Mouse (Mus musculus) cerebellum, adult 2 months (tissue): ENCODE measurements around the gene Pla2g10. TPM values are rescaled to one million over a fixed set of nuclear protein-coding genes. Genes with fewer than 3 reads are reported as not detected.
"Not testable (repeated sequence)": the region's sequence is repeated elsewhere in the genome, so short reads cannot be mapped to it uniquely, and the experiment has no call there.

Experiments
- DNase-seq, 2 experiments: peaks; one replicate each; pipeline ENCODE4 v3.0.0; 2021
- H3K27ac ChIP-seq: fragments of 200-500 bp; 2 replicates; pipeline ENCODE4 v1.5.1; 2012; ENCODE audit warnings: low read length, control low read depth, inconsistent platforms; ENCODE audit not compliant: insufficient read depth
- H3K27me3 ChIP-seq: fragments of 200-500 bp; 2 replicates; pipeline ENCODE4 v1.6.1; 2012; ENCODE audit warnings: inconsistent platforms, mild to moderate bottlenecking, low read length, moderate library complexity; ENCODE audit not compliant: control insufficient read depth, insufficient read depth
- H3K4me1 ChIP-seq: fragments of 200-500 bp; 2 replicates; pipeline ENCODE4 v1.6.1; 2011; ENCODE audit warnings: low read length; ENCODE audit not compliant: control insufficient read depth, insufficient read depth
- H3K4me3 ChIP-seq: fragments of 200-500 bp; replicated peaks from 2 replicates; pipeline ENCODE3; 2011; ENCODE audit warnings: mild to moderate bottlenecking, low read depth, low read length, control low read depth; ENCODE audit not compliant: insufficient read depth
- CTCF ChIP-seq: fragments of 200-500 bp; IDR thresholded peaks from 2 replicates; pipeline ENCODE4 v1.5.1; 2011; ENCODE audit warnings: low read depth, mild to moderate bottlenecking, control low read depth, low read length, moderate library complexity, borderline replicate concordance; ENCODE audit not compliant: insufficient read depth
- POLR2A ChIP-seq: fragments of 200-500 bp; IDR thresholded peaks from 2 replicates; pipeline ENCODE4 v1.6.1; 2011; ENCODE audit warnings: low read length, control low read depth, borderline replicate concordance; ENCODE audit not compliant: insufficient read depth
- WGBS: fragments of 180-500 bp; shearing (Covaris S2); methylation state at CpG from one replicate; pipeline ENCODE4 v1.1.7; 2018; 5-methylcytosine and 5-hydroxymethylcytosine counted together
- polyA plus RNA-seq: library from polyadenylated mRNA; depleted of rRNA; stranded (reverse); fragments of >200 nt; gene quantifications from 2 replicates; pipeline ENCODE4 v1.2.3, GENCODE M21; 2012; rRNA removed

The Pla2g10 gene
- polyA plus RNA-seq = not detected in 2 replicates

DNA sequence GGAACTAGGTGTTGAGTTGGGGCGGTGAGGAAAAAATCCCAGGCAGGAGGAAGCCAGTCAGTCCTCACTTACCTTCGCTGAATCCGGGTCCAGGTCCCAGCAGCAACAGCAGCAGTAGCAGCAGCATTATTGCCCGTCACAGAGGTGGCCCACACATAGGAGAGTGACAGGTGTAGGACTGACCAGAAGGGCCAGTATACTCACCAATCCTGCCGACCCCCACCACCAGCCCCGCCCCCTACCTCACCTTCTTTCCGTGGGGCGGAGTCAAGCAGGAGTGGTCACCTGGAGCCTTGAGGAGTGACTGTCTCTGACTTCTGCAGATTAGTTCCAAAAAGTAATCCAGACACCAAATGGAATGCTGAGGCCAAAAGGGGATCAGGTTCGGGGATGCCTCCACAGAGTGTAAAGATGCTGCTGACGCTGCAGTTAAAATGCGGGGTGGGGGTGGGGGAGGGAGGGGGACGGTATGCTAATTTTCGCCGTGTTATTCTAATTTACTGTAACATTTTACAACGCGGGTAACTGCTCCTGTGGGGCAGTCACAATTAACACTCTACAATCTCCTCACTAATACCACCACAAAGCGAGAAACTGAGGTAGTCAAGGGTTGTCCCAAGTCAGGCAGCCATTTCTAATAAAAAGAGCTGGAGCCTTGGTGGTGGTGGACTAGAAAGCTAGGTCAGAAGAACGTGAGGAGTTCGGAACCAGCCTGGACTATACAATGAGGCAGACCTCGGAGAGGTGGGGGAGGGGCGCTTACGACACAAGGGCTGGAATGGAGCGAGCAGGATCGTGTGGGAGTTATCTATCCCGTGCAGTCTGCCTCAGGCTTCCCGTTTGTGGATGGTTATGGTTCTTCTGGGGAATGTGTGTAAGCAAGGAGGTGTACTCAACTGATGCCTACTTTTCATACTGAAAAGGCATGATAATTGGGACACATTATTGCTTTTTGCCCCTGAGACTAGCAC lies at the start of gene Pla2g10:
Pla2g10 (minus strand) TSS at position 699 of the 971 bp plus-strand sequence.
- TF ChIP-seq CTCF (no peak), POLR2A (no peak)
- WGBS = 16% methylated on average over 26 of the region's 26 CpGs
- no peak for DNase-seq
- no peak within 1 kb of the TSS for H3K27ac ChIP-seq
- H3K4me3 ChIP-seq = no peak within 1 kb of the TSS
- no peaks in the 10 kb centered on the region for H3K27me3 ChIP-seq
- no peaks in the 10 kb centered on the region for H3K4me1 ChIP-seq

DNA sequence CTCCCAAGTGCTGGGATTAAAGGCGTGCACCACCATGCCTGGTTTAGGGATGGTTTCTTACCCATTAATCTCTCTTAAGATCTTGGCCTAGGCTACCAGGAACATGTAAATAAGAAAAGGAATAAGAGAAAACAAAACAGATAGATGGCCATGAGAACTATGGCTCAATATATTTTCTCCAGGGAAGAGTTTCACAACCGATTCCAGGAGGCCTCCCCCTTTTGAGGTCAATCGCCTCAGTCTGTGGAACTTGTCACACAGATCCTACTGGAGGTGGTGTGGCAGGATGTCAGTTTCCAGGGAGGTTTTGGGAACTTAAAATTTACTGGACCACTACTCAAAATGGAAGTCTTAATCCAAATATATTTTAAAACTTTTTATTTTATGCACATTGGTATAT lies 43.9 kb upstream of the Pla2g10 start:
- not testable (repeated sequence) for H3K4me3 ChIP-seq, H3K27me3 ChIP-seq, DNase-seq, H3K27ac ChIP-seq, H3K4me1 ChIP-seq
- WGBS = 88% methylated on average over 3 of the region's 3 CpGs

DNA sequence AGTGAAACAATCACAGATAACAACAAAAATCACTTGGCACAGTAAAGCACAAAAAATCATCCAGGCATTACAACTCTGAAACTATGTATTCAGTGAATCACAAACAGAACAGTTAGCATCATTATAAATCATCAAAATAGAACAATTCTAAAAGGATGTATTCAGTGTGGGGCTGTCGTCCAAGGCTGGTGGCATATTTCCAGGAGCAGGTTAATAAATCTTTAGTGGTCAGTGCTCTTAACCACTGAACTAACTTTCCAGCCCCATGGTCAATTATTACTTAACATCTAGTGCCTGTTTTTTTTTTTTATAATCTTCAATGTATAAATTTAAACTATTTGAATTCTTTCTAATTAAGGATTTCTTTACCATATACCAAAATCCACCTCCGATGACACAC lies 43.2 kb upstream of the Pla2g10 start:
- not testable (repeated sequence) for DNase-seq, H3K4me3 ChIP-seq, H3K4me1 ChIP-seq, H3K27ac ChIP-seq, H3K27me3 ChIP-seq
- 71% methylated on average over 2 of the region's 2 CpGs for WGBS

DNA sequence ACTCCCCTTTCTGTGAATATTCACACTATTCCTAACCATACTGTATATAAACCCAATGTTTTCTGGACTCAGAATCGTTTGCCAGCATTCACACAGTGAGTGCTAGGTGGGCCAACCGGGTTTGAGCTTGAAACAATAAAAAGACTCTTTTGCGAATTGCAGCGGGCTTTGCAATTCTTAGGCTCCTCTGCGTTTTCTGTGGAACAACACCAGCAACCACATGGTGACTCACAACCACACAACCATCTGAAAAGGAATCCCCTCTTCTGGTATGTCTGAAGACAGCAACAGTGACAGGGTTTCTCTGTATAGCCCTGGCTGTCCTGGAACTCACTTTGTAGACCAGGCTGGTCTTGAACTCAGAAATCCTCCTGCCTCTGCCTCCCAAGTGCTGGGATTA lies 41.3 kb upstream of the Pla2g10 start:
- H3K4me3 ChIP-seq, H3K27ac ChIP-seq, DNase-seq, H3K4me1 ChIP-seq, H3K27me3 ChIP-seq: not testable (repeated sequence)
- WGBS = 78% methylated on average over 5 of the region's 5 CpGs

DNA sequence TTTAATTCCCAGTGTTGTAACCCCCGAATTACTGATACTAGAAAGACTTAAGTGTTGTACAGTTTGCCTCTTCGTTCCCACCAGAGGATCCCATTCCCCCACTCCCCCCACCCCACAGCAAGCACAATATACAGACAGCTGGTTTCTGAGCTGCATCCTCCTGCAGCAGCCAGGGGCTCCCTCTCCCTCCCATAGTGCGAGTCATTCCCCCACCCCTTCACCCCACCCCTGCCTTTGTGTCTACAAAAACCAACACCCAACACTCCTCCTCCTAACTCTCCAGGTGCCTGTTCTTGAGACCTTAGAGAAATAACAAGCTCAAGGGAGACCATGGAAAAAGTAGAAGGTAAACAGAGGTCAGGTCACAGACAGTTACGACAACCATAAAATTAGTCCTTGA lies 40.8 kb upstream of the Pla2g10 start:
- not testable (repeated sequence) for H3K4me1 ChIP-seq, H3K4me3 ChIP-seq, H3K27me3 ChIP-seq, DNase-seq, H3K27ac ChIP-seq
- 72% methylated on average over 4 of the region's 4 CpGs for WGBS

DNA sequence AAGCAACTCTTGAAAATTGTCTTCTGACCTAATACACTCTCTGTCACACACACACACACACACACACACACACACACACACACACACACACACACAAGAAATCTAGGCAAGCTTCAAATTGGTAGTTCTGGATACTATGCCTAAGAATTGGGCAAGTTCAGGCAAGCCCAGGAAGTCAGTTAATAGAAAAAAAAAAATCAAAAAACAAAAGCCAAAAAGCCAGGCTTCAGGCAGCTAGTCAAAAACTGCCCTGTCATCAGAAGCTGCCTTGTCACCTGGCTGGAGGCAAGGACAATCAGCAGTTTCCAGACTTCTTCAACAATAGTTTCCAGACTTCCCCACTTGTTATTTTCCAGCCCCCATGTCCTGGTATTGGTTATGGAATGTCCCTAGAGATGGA lies 35.6 kb upstream of the Pla2g10 start:
- TF ChIP-seq POLR2A = no peak
- no peak for TF ChIP-seq CTCF
- H3K27me3 ChIP-seq = no peaks in the 10 kb centered on the region
- no peaks in the 10 kb centered on the region for H3K4me1 ChIP-seq
- no peak overlapping the region for H3K27ac ChIP-seq
- no peak for DNase-seq
- H3K4me3 ChIP-seq = no peak overlapping the region

DNA sequence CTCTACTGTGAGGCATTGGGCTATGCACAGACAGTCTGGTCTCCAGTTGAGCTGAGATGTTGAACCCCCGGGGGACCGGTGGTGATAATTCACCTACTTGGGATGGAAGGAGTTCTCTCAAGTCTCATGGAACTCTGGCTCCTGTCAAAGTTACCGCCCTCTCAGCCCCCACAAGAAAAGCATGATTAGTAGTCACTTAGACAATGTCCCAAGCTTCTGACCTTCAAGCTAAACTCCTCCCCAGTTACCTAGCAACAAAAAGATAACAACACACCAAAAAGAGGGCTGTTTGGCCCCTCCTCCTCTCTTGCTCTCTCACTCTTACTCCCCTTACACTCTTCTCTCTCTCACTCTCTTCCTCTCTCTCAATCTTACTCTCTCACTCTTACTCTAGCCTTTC lies 33.7 kb upstream of the Pla2g10 start:
- H3K27me3 ChIP-seq = no peaks in the 10 kb centered on the region
- H3K27ac ChIP-seq = no peak overlapping the region
- no peaks in the 10 kb centered on the region for H3K4me1 ChIP-seq
- no peak for DNase-seq
- no peak overlapping the region for H3K4me3 ChIP-seq
- WGBS = 86% methylated on average over 3 of the region's 3 CpGs
- TF ChIP-seq POLR2A = no peak
- TF ChIP-seq CTCF = no peak

DNA sequence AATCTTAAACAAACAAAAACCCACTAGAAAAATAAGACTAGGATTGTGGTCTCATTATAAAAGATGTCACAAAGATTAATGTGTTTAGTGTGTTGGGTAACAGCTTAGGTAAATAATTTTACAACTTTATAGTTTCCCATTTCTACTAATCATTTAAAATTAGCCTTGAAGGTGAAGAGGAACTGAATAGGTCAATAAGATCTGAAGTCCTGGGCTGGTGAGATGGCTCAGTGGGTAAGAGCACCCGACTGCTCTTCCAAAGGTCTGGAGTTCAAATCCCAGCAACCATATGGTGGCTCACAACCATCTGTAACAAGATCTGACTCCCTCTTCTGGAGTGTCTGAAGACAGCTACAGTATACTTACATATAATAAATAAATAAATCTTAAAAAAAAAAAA lies 32.0 kb upstream of the Pla2g10 start:
- H3K27me3 ChIP-seq, H3K4me1 ChIP-seq, H3K4me3 ChIP-seq, DNase-seq, H3K27ac ChIP-seq: not testable (repeated sequence)
- 81% methylated on average over 1 of the region's 1 CpGs for WGBS

DNA sequence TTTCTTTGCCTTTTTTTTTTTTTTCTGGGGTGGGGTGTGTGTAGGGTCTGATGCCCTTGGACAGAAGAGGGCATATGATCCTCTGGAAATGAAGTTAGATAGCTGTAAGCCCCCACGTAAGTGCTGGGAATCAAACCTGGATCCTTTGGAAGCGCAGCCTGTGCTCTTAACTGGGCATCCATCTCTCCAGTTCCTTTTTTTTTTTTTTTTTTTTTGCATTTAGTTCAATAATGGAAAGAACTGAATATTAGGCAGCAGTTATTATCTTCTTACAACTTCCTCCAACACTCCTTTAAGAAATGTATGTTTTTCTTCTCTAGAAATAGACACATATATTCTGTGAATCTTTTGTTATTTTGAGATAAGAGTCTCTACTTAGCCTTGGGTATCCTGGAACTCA lies 27.0 kb upstream of the Pla2g10 start:
- H3K4me3 ChIP-seq = no peak overlapping the region
- no peak overlapping the region for H3K27ac ChIP-seq
- DNase-seq = no peak
- H3K27me3 ChIP-seq = no peaks in the 10 kb centered on the region
- WGBS = 96% methylated on average over 2 of the region's 2 CpGs
- H3K4me1 ChIP-seq = no peaks in the 10 kb centered on the region
- no peak for TF ChIP-seq CTCF
- TF ChIP-seq POLR2A = no peak
